In the genomic region with DNA sequence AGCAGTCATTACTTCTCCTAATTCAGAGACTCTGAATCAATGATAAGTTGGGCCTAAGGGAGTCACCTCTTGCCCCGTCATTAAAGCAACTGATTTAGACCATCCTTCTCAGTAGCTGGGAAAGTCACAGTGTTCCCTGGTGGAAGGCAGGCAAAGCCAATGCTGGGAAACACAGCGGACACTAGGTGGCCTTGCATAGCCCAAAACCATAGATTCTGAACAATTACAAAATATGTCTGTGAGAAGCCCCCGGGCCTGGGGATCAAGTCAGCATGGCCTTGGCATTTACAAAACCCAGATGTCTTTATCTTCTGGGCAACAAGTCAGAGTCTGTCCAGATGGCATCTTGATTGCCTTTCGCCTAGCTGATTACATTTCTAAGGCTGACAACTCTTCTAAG, we compare ENCODE assay signal across 28 mouse cellular contexts. TPM values are rescaled to one million over a fixed set of nuclear protein-coding genes. Genes with fewer than 3 reads are reported as not detected.
DNase-seq lines count a peak whose midpoint lies in the region; ATAC-seq and TF ChIP-seq lines count a peak whose summit lies in the region.
"Had no signal": no experiment of that assay in that cellular context is flagged by ENCODE, and none has a peak within 500 bp of the region (broad histone marks: within the 10 kb centered on the region; RNA-seq: fewer than 3 reads in every experiment).

No protein-coding gene starts in this region.

- no peaks in the 10 kb centered on the region for H3K36me3 ChIP-seq in midbrain, postnatal 0 days (ENCODE audit: insufficient read depth, low read length)
- H3K36me3 ChIP-seq in midbrain, embryonic 13.5 days, result no peaks in the 10 kb centered on the region
- no peaks in the 10 kb centered on the region for H3K36me3 ChIP-seq in stomach, postnatal 0 days (ENCODE audit: control insufficient read depth, insufficient read depth, low read length)
- H3K36me3 ChIP-seq: embryonic facial prominence, embryonic 10.5 days; G1E; heart, embryonic 13.5 days; limb, embryonic 13.5 days; liver, embryonic 13.5 days; midbrain, embryonic 15.5 days; neural tube, embryonic 13.5 days had no signal

- peak; percentile 45 for TF ChIP-seq CTCF in left cerebral cortex, adult 2 months (IDR thresholded peaks at IDR 0.05)
- TF ChIP-seq CTCF in midbrain, postnatal 0 days (IDR thresholded peaks at IDR 0.05), result peak; percentile 54
- TF ChIP-seq CTCF in stomach, postnatal 0 days (IDR thresholded peaks at IDR 0.05; ENCODE audit: low read depth), result peak; percentile 44; the same call in 1 of the 2 replicates

- H3K4me2 ChIP-seq in midbrain, postnatal 0 days (ENCODE audit: low read depth, low read length, poor library complexity, severe bottlenecking), result no peak overlapping the region
- H3K4me2 ChIP-seq in midbrain, embryonic 13.5 days (replicated peaks), result no peak overlapping the region
- H3K4me2 ChIP-seq in stomach, postnatal 0 days (replicated peaks; ENCODE audit: low read depth), result no peak overlapping the region
- H3K4me2 ChIP-seq: heart, embryonic 13.5 days; hindbrain, embryonic 14.5 days; limb, embryonic 13.5 days; liver, embryonic 13.5 days; midbrain, embryonic 15.5 days; neural tube, embryonic 13.5 days had no signal

- no peak for TF ChIP-seq EP300 in stomach, postnatal 0 days (optimal IDR thresholded peaks at IDR 0.05)

- intact Hi-C loops in left cerebral cortex, adult 2 months (cut with DNase I), result loop anchor here (10.0 kb wide), 1 partner anchor 980 kb away; no protein-coding TSS in a partner anchor

- H3K9ac ChIP-seq in midbrain, postnatal 0 days (replicated peaks; ENCODE audit: low read length, poor library complexity, severe bottlenecking), result no peak overlapping the region
- no peak overlapping the region for H3K9ac ChIP-seq in midbrain, embryonic 13.5 days (replicated peaks)
- H3K9ac ChIP-seq in stomach, postnatal 0 days (ENCODE audit: low read length), result no peak overlapping the region
- H3K9ac ChIP-seq: heart, embryonic 13.5 days; hindbrain, embryonic 14.5 days; limb, embryonic 13.5 days; liver, embryonic 13.5 days; midbrain, embryonic 15.5 days; neural tube, embryonic 13.5 days had no signal

- H3K27ac ChIP-seq in left cerebral cortex, adult 2 months, result no peak overlapping the region
- no peak overlapping the region for H3K27ac ChIP-seq in midbrain, postnatal 0 days (ENCODE audit: low read depth, low read length)
- H3K27ac ChIP-seq in midbrain, embryonic 13.5 days, result no peak overlapping the region
- H3K27ac ChIP-seq in stomach, postnatal 0 days (replicated peaks), result no peak overlapping the region
- H3K27ac ChIP-seq: embryonic facial prominence, embryonic 10.5 days; heart, adult 2 months; heart, embryonic 13.5 days; hindbrain, embryonic 14.5 days; limb, embryonic 13.5 days; liver, embryonic 13.5 days; midbrain, embryonic 15.5 days; neural tube, embryonic 13.5 days had no signal

- DNase-seq in heart, adult 11 months, result peak; percentile 51
- DNase-seq in heart, adult 18-20 months, result no peak
- DNase-seq in left cerebral cortex, adult 2 months (ENCODE audit: extremely low spot score in 1 of 2, low spot score in 2 of 2), result no peak
- DNase-seq in left cerebral cortex, adult 11 months (ENCODE audit: low spot score), result no peak
- peak; percentile 32 for DNase-seq in midbrain, postnatal 0 days (ENCODE audit: low spot score)
- DNase-seq in stomach, postnatal 0 days (ENCODE audit: low spot score), result no peak
- DNase-seq in thymus, postnatal 10 days (ENCODE audit: low spot score in 2 of 2), result no peak
- DNase-seq: adrenal gland, adult 8-10 months; cerebellum, adult 8-10 months; gastrocnemius, postnatal 14 days; heart, adult 2 months; heart, postnatal 36 days; kidney, adult 9 months; liver, embryonic 13.5 days; retina, postnatal 1 day; right cerebral cortex, postnatal 25 days; thymus, adult 2 months had no signal

- H3K27me3 ChIP-seq in midbrain, postnatal 0 days (ENCODE audit: insufficient read depth, low read length), result no peaks in the 10 kb centered on the region
- H3K27me3 ChIP-seq in midbrain, embryonic 13.5 days, result no peaks in the 10 kb centered on the region
- H3K27me3 ChIP-seq in stomach, postnatal 0 days (ENCODE audit: control insufficient read depth, insufficient read depth, low read length), result no peaks in the 10 kb centered on the region
- H3K27me3 ChIP-seq: heart, embryonic 13.5 days; limb, embryonic 13.5 days; liver, embryonic 13.5 days; midbrain, embryonic 15.5 days; neural tube, embryonic 13.5 days had no signal

- no peaks in the 10 kb centered on the region for H3K9me3 ChIP-seq in midbrain, postnatal 0 days (ENCODE audit: low read length)
- no peaks in the 10 kb centered on the region for H3K9me3 ChIP-seq in midbrain, embryonic 13.5 days
- H3K9me3 ChIP-seq in stomach, postnatal 0 days (ENCODE audit: control insufficient read depth, low read length), result no peaks in the 10 kb centered on the region
- H3K9me3 ChIP-seq: embryonic facial prominence, embryonic 10.5 days; G1E; heart, embryonic 13.5 days; limb, embryonic 13.5 days; liver, embryonic 13.5 days; midbrain, embryonic 15.5 days; neural tube, embryonic 13.5 days had no signal

- no peak for ATAC-seq in midbrain, postnatal 0 days (ENCODE audit: low FRiP score)
- no peak for ATAC-seq in midbrain, embryonic 13.5 days
- ATAC-seq in stomach, postnatal 0 days (ENCODE audit: low FRiP score, low TSS enrichment), result no peak
- ATAC-seq: activated CD4-positive, CD25-positive, alpha-beta regulatory T cell, adult 4 months; forebrain, embryonic 16.5 days; midbrain, embryonic 15.5 days had no signal

- WGBS in midbrain, postnatal 0 days, result 75% methylated on average over 4 of the region's 4 CpGs
- WGBS in midbrain, embryonic 13.5 days, result 85% methylated on average over 4 of the region's 4 CpGs
- WGBS in stomach, postnatal 0 days, result 67% methylated on average over 4 of the region's 4 CpGs

- H3K4me1 ChIP-seq in midbrain, postnatal 0 days (ENCODE audit: insufficient read depth, low read length), result no peaks in the 10 kb centered on the region
- H3K4me1 ChIP-seq in midbrain, embryonic 13.5 days (replicated peaks), result no peaks in the 10 kb centered on the region
- H3K4me1 ChIP-seq in stomach, postnatal 0 days (replicated peaks; ENCODE audit: control insufficient read depth, insufficient read depth), result no peaks in the 10 kb centered on the region
- H3K4me1 ChIP-seq: embryonic facial prominence, embryonic 10.5 days; heart, embryonic 13.5 days; limb, embryonic 13.5 days; liver, embryonic 13.5 days; midbrain, embryonic 15.5 days; neural tube, embryonic 13.5 days had no signal

- H3K4me3 ChIP-seq in left cerebral cortex, adult 2 months, result no peak overlapping the region
- H3K4me3 ChIP-seq in midbrain, postnatal 0 days (ENCODE audit: low read depth, low read length), result no peak overlapping the region
- no peak overlapping the region for H3K4me3 ChIP-seq in midbrain, embryonic 13.5 days (replicated peaks)
- no peak overlapping the region for H3K4me3 ChIP-seq in stomach, postnatal 0 days (ENCODE audit: low read depth, low read length)
- H3K4me3 ChIP-seq: embryonic facial prominence, embryonic 10.5 days; heart, adult 2 months; heart, embryonic 13.5 days; limb, embryonic 13.5 days; liver, embryonic 13.5 days; midbrain, embryonic 15.5 days; myocyte; neural tube, embryonic 13.5 days had no signal

RNA-seq across cellular contexts. Expression of gene Cd180, which starts 8.5 kb away (rescaled TPM):
- 1 to 10 TPM in 1 of 2 experiments, under 1 TPM in 1; 0.57 to 2.2 TPM for total RNA-seq in heart, adult 18-20 months (2021)
- 1 to 10 TPM; 1.6 to 2.2 TPM for total RNA-seq in left cerebral cortex, adult 2 months (2021)
- 1.3 and 3.2 TPM in 2 replicates for total RNA-seq in midbrain, postnatal 0 days (2014; rRNA removed)
- 0.58 and 0.60 TPM in 2 replicates for polyA plus RNA-seq in midbrain, postnatal 0 days (2015; fragmentation: Nextera tagmentation; extraction: Ambion mirVana)
- polyA plus RNA-seq in midbrain, embryonic 13.5 days (2015; fragmentation: Nextera tagmentation; extraction: Ambion mirVana), result 0.30 and 0.36 TPM in 2 replicates
- 0.35 and 0.42 TPM in 2 replicates for polyA plus RNA-seq in stomach, postnatal 0 days (2015; fragmentation: Nextera tagmentation; extraction: Ambion mirVana)
- polyA plus RNA-seq: G1E had no signal

Comparison
In these comparisons a context has a peak if more than half of its experiments do, and no peak if none do; other contexts are left out.
1. DNase-seq: peak in heart, adult 11 months (single experiment) and midbrain, postnatal 0 days (single experiment); none in heart, adult 18-20 months (0 of 2), left cerebral cortex, adult 2 months (0 of 2), left cerebral cortex, adult 11 months (single experiment), stomach, postnatal 0 days (single experiment) and thymus, postnatal 10 days (0 of 2).
2. Peak in every context shown above with its lines, with median percentiles within 50 percentile points of each other: CTCF ChIP-seq.